Mouse (Mus musculus): ENCODE results near the gene Kif24.

- TF ChIP-seq CTCF (IDR thresholded peaks at IDR 0.05; ENCODE audit: low read depth, low read length) (no peak), GATA1 (IDR thresholded peaks at IDR 0.05; ENCODE audit: borderline replicate concordance, low read length) (no peak), TAL1 (conservative IDR thresholded peaks at IDR 0.05; ENCODE audit: low read depth, low read length) (no peak), POLR2AphosphoS5 (IDR thresholded peaks at IDR 0.05; ENCODE audit: insufficient replicate concordance, low read depth, low read length) (no peak)
Observed at GRCm38 (mm10) chr4:41377567-41377966, 87.1 kb downstream of the Kif24 start.

Measured in G1E (cell line).